Mouse (Mus musculus): ENCODE measurements around the gene Ccdc93. TPM values are rescaled to one million over a fixed set of nuclear protein-coding genes. Genes with fewer than 3 reads are reported as not detected.

Ccdc93 gene
- total RNA-seq, 1 experiment from 2014 or later = 21.5 TPM

DNA sequence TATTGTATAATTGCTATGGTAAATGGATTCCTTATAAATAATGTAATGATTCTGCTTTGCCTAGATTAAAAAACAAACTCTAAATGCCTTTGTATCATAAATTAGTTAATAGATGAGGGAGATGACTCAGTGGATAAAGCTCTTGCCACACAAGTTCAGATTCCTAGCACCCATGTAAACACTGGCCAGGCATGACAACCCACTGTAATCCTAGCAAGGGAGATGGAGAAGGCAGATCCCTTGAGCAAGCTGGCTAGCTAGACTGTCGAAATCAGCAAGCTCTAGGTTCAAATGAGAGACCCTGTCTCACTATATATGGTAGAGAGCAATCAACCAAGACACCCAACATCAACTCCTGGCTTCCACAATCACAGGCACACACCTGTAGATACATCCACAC, 87.8 kb downstream of the Ccdc93 start:
- DNase-seq = no peak

GRCm38 (mm10) chr1:121527061-121527460, 96.2 kb downstream of the Ccdc93 start:
- no peak for DNase-seq

DNA sequence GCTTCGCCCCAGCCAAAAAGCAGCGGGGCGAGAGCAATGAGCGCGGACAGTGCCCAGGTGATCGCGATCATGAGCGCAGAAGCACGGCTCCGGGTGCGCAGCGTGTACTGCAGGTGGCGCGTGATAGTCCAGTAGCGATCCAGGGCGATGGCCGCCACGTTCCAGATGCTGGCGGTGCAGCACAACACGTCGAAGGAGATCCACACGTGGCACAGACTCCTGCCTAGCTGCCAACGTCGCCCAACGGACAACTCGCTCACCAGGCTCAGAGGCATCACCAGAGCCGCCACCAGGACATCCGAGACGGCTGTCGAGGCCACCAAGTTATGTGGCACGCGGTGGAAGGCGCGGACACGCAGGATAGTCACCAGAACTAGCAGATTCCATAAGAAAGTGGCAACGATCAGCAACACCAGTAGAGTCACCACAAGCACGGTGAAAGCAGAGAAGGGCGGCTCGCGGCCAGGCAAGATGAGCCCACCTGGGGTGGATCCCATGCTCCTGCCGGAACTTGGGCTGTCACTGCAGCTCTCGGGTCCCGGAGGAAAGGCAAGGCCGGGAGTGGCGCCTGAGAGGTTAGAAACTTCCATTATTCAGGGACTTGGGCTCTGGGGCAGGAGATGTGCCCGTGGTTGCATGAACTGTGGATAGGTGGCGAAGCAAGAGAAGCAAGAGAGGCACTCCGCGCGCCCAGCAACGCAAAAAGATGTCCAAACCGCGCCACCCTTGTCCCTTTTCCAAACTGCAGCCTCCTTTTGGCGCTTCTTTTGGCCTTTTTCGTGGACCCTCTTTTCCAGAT, 97.0 kb downstream of the Ccdc93 start:
- DNase-seq = peak; percentile 7

- peak; percentile 7 for DNase-seq
Measured at GRCm38 (mm10) chr1:121528399-121528720, 97.5 kb downstream of the Ccdc93 start, which contains the start of gene Htr5b. Gene Htr5b, minus strand, starts transcription at chr1:121528465.

GRCm38 (mm10) chr1:121529286-121529685, 98.4 kb downstream of the Ccdc93 start:
- DNase-seq = no peak

GRCm38 (mm10) chr1:121531439-121531838, 100.6 kb downstream of the Ccdc93 start:
- no peak for DNase-seq

DNA sequence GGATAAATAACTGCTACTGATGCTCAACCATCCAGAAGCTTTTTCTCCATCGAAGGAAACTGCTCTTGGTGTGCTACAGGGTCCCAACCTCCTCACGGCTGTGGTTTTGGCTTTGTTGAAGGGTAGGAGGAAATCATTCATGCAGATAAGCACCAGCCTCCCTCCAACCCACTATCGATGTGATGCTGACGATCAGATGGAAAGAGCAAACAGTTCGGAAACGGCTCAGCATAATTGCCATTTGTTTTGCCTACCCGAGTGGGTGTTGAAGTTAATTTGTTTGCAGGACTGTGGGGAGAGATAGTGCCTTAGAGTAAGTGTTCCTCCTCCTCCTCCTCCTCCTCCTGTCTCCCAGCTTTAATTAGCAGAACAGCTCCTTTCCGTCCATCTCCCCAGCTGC, 109.5 kb downstream of the Ccdc93 start:
- DNase-seq = no peak

GRCm38 (mm10) chr1:121546844-121547243, 116.0 kb downstream of the Ccdc93 start:
- DNase-seq = no peak

- DNase-seq = no peak
Measured at GRCm38 (mm10) chr1:121548667-121549066, 117.8 kb downstream of the Ccdc93 start.

GRCm38 (mm10) chr1:121549456-121549855, 118.6 kb downstream of the Ccdc93 start:
- no peak for DNase-seq

DNA sequence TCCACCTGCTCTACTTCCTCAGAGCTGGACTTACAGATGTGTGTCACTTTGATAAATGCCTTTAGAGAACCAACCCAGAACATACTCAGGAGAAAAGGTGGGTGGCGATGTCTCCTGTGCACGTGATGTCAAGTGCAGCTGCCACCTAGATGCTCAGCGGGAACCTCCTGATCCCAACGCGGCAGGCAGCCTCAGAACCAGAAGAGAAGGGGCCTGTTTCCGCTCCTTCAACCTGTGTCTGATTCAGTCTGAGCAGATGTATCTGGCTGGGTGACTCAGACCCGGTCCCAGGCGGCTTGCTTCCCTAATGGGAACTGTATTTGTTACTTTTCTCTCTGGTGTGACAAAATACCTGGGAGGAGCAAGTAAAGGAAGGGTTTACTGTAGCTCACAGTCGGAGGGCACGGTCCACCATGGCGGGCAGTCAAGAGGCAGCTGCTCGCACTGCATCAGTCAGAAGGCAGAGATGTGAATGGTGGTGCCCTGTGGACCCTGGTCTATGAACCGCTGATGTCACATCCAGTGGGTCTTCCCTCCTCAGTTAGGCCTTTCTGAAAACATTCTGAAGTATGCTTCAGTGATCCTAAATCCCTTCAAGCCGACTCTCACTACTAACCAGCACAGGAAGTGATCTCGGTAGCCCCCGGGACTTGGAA, 120.1 kb downstream of the Ccdc93 start:
- no peak for DNase-seq

- no peak for DNase-seq
Measured at GRCm38 (mm10) chr1:121551457-121551835, 120.6 kb downstream of the Ccdc93 start.

Other genes with a start within 250 kb of the Ccdc93 start
- 49.2 and 57.3 TPM in 2 replicates for gene Insig2, start 98.5 kb upstream of the Ccdc93 start, total RNA-seq (2021)
- gene Htr5b, start 97.4 kb downstream of the Ccdc93 start, total RNA-seq (2021) = not detected in 2 replicates
- gene Ddx18, start 136.9 kb downstream of the Ccdc93 start, total RNA-seq (2021) = 35.4 and 43.7 TPM in 2 replicates